Mouse (Mus musculus): ENCODE measurements around the gene Lrrc9.

- TF ChIP-seq CTCF (IDR thresholded peaks at IDR 0.05; ENCODE audit: insufficient read depth, low read depth, low read length) (no peak), POLR2A (IDR thresholded peaks at IDR 0.05; ENCODE audit: insufficient read depth, low read depth, low read length) (no peak)
These were observed 122.7 kb downstream of the Lrrc9 start for GRCm38 (mm10) chr12:72564281-72564795.
